Mouse (Mus musculus) MEL (cell line): ENCODE measurements around the gene Msx2. TPM values are rescaled to one million over a fixed set of nuclear protein-coding genes. Genes with fewer than 3 reads are reported as not detected.

ENCODE experiments used
- DNase-seq: peaks from one replicate; pipeline ENCODE4 v3.0.0; 2011; ENCODE audit warnings: low read depth, low spot score
- H3K27ac ChIP-seq: 2 replicates; pipeline ENCODE4 v1.5.1; 2012; ENCODE audit warnings: low read depth, mild to moderate bottlenecking, control low read depth, low read length, moderate library complexity; ENCODE audit not compliant: control insufficient read depth
- H3K27me3 ChIP-seq, 2 experiments: fragments of 150-350 bp in 1 of 2; sonication (generic) in 1 of 2; 2 replicates each; pipeline ENCODE4 v1.6.1; 2012; ENCODE audit warnings: low read length in 2 of 2, mild to moderate bottlenecking in 2 of 2, improper control_type of control experiment in 1 of 2, moderate library complexity in 1 of 2; ENCODE audit not compliant: insufficient read depth in 2 of 2, control insufficient read depth in 1 of 2
- H3K36me3 ChIP-seq, 2 experiments: 2 replicates each; pipeline ENCODE4 v1.6.1; 2012 to 2014; ENCODE audit warnings: low read length in 2 of 2, improper control_type of control experiment in 1 of 2, inconsistent platforms in 1 of 2, mild to moderate bottlenecking in 1 of 2; ENCODE audit not compliant: insufficient read depth in 2 of 2, control insufficient read depth in 1 of 2
- H3K4me1 ChIP-seq, 2 experiments: fragments of 150-350 bp in 1 of 2; sonication (generic) in 1 of 2; 2 replicates each; pipeline ENCODE4 v1.6.1; 2012; ENCODE audit warnings: low read length in 2 of 2, improper control_type of control experiment in 1 of 2, mild to moderate bottlenecking in 1 of 2; ENCODE audit not compliant: insufficient read depth in 2 of 2, control insufficient read depth in 1 of 2
- H3K4me3 ChIP-seq, 2 experiments: fragments of 150-350 bp in 1 of 2; sonication (generic) in 1 of 2; 2 replicates each; pipeline ENCODE4 v1.5.1; 2012; ENCODE audit warnings: low read depth in 2 of 2, low read length in 2 of 2, mild to moderate bottlenecking in 2 of 2, moderate library complexity in 2 of 2, control low read depth in 1 of 2, improper control_type of control experiment in 1 of 2; ENCODE audit not compliant: control insufficient read depth in 1 of 2, insufficient read depth in 1 of 2
- H3K79me2 ChIP-seq: 2 replicates; pipeline ENCODE4 v1.6.1; 2012; ENCODE audit warnings: mild to moderate bottlenecking, low read length, moderate library complexity; ENCODE audit not compliant: control insufficient read depth, poor library complexity, insufficient read depth
- H3K9ac ChIP-seq: 2 replicates; pipeline ENCODE4 v1.6.1; 2012; ENCODE audit warnings: low read depth, mild to moderate bottlenecking, control low read depth, low read length, moderate library complexity; ENCODE audit not compliant: control insufficient read depth, poor library complexity, severe bottlenecking
- H3K9me3 ChIP-seq: fragments of 150-350 bp; sonication (generic); replicated peaks from 2 replicates; pipeline ENCODE4 v1.6.1; 2012; ENCODE audit warnings: mild to moderate bottlenecking, low read length, improper control_type of control experiment, moderate library complexity; ENCODE audit not compliant: insufficient read depth
- BHLHE40 ChIP-seq: IDR thresholded peaks from 2 replicates; pipeline ENCODE4 v1.6.1; 2012; ENCODE audit warnings: low read depth, mild to moderate bottlenecking, inconsistent platforms, low read length, improper control_type of control experiment, borderline replicate concordance
- EP300 ChIP-seq, 2 experiments: IDR thresholded peaks; 2 replicates each; pipeline ENCODE4 v1.6.1; 2011; ENCODE audit warnings: improper control_type of control experiment in 2 of 2, low read length in 2 of 2, low read depth in 1 of 2, mild to moderate bottlenecking in 1 of 2
- ETS1 ChIP-seq: IDR thresholded peaks from 2 replicates; pipeline ENCODE4 v1.6.1; 2012; ENCODE audit warnings: low read depth, mild to moderate bottlenecking, inconsistent platforms, low read length, improper control_type of control experiment, moderate library complexity
- GABPA ChIP-seq: IDR thresholded peaks from 2 replicates; pipeline ENCODE4 v1.6.1; 2012; ENCODE audit warnings: low read depth, mild to moderate bottlenecking, inconsistent platforms, low read length, improper control_type of control experiment, moderate library complexity
- GATA1 ChIP-seq: IDR thresholded peaks from 2 replicates; pipeline ENCODE4 v1.6.1; 2011; ENCODE audit warnings: low read depth, low read length, improper control_type of control experiment
- KAT2A ChIP-seq: conservative IDR thresholded peaks from 2 replicates; pipeline ENCODE4 v1.6.1; 2012; ENCODE audit warnings: low read depth, low read length, improper control_type of control experiment, inconsistent platforms
- MAX ChIP-seq: IDR thresholded peaks from 2 replicates; pipeline ENCODE4 v1.6.1; 2011; ENCODE audit warnings: low read length, improper control_type of control experiment
- MAZ ChIP-seq: IDR thresholded peaks from 2 replicates; pipeline ENCODE4 v1.6.1; 2012; ENCODE audit warnings: low read depth, mild to moderate bottlenecking, inconsistent platforms, low read length, improper control_type of control experiment
- MEF2A ChIP-seq: IDR thresholded peaks from 2 replicates; pipeline ENCODE4 v1.6.1; 2014; ENCODE audit warnings: low read depth, mild to moderate bottlenecking, inconsistent platforms, low read length, improper control_type of control experiment; ENCODE audit not compliant: poor library complexity, insufficient replicate concordance, severe bottlenecking; ENCODE audit errors: extremely low read depth
- POLR2A ChIP-seq, 2 experiments: IDR thresholded peaks; 2 replicates each; pipeline ENCODE4 v1.6.1; 2011 to 2012; ENCODE audit warnings: low read length in 2 of 2, mild to moderate bottlenecking in 2 of 2, control low read depth in 1 of 2, improper control_type of control experiment in 1 of 2, low read depth in 1 of 2, moderate library complexity in 1 of 2; ENCODE audit not compliant: control insufficient read depth in 1 of 2, insufficient read depth in 1 of 2, poor library complexity in 1 of 2
- RAD21 ChIP-seq: IDR thresholded peaks from 2 replicates; pipeline ENCODE4 v1.6.1; 2011; ENCODE audit warnings: mild to moderate bottlenecking, low read depth, low read length, improper control_type of control experiment
- SIN3A ChIP-seq: IDR thresholded peaks from 2 replicates; pipeline ENCODE4 v1.6.1; 2012; ENCODE audit warnings: low read length, improper control_type of control experiment, inconsistent platforms
- TAL1 ChIP-seq: IDR thresholded peaks from 2 replicates; pipeline ENCODE4 v1.6.1; 2012; ENCODE audit warnings: mild to moderate bottlenecking, inconsistent platforms, low read length, moderate library complexity, mixed read lengths
- TCF12 ChIP-seq: IDR thresholded peaks from 2 replicates; pipeline ENCODE4 v1.6.1; 2014; ENCODE audit warnings: low read depth, mild to moderate bottlenecking, inconsistent platforms, low read length, improper control_type of control experiment, moderate library complexity
- USF1 ChIP-seq: IDR thresholded peaks from 2 replicates; pipeline ENCODE4 v1.6.1; 2014; ENCODE audit warnings: low read depth, mild to moderate bottlenecking, inconsistent platforms, low read length, improper control_type of control experiment, moderate library complexity
- ZMIZ1 ChIP-seq: IDR thresholded peaks from 2 replicates; pipeline ENCODE4 v1.6.1; 2012; ENCODE audit warnings: low read depth, mild to moderate bottlenecking, inconsistent platforms, low read length, improper control_type of control experiment, moderate library complexity
- ZNF384 ChIP-seq: IDR thresholded peaks from 2 replicates; pipeline ENCODE4 v1.6.1; 2012; ENCODE audit warnings: low read depth, mild to moderate bottlenecking, inconsistent platforms, low read length, improper control_type of control experiment
- polyA plus RNA-seq, 2 experiments: library from polyadenylated mRNA; stranded (reverse) in 1 of 2; unstranded in 1 of 2; fragments of >175 nt in 1 of 2; fragments of >200 nt in 1 of 2; gene quantifications; 2 replicates each; pipeline versions ENCODE4 v1.2.1 to v1.2.4; 2012; ENCODE audit warnings: low replicate concordance in 2 of 2, low read depth in 1 of 2; ENCODE audit not compliant: insufficient read length in 2 of 2, insufficient read depth in 1 of 2, missing spikeins in 1 of 2
- total RNA-seq: library from RNA; depleted of rRNA; stranded (reverse); fragments of 300-350 nt; gene quantifications from 2 replicates; pipeline ENCODE4 v1.2.3, GENCODE M21; 2012

Gene Msx2
- total and polyA plus RNA-seq, 3 experiments: not detected

GRCm38 (mm10) chr13:53464441-53465001, 8.4 kb downstream of the Msx2 start:
- Histone ChIP-seq H3K27ac (no peak overlapping the region), H3K36me3 (no peaks in the 10 kb centered on the region), H3K9ac (no peak overlapping the region), H3K4me3 (no peak overlapping the region), H3K4me1 (no peaks in the 10 kb centered on the region), H3K9me3 (no peaks in the 10 kb centered on the region), H3K27me3 (no peaks in the 10 kb centered on the region), H3K79me2 (no peaks in the 10 kb centered on the region)
- TF ChIP-seq MAX (no peak), GATA1 (no peak), ZMIZ1 (no peak), EP300 (IDR thresholded peaks at IDR 0.05; ENCODE audit: low read depth in 1 of 2, low read length in 2 of 2) (no peak), KAT2A (no peak), ZNF384 (no peak), SIN3A (no peak), MAZ (no peak), MEF2A (no peak), TCF12 (no peak), ETS1 (no peak), USF1 (no peak), GABPA (no peak), RAD21 (no peak), TAL1 (no peak)
- DNase-seq: no peak

- H3K9me3 ChIP-seq: no peaks in the 10 kb centered on the region
- H3K4me3 ChIP-seq: no peak overlapping the region
- no peak for TF ChIP-seq USF1
- no peak for TF ChIP-seq BHLHE40
- no peak for TF ChIP-seq GATA1
- no peak for TF ChIP-seq POLR2A (IDR thresholded peaks at IDR 0.05; ENCODE audit: control insufficient read depth in 1 of 2, insufficient read depth in 1 of 2, low read depth in 1 of 2, low read length in 2 of 2, poor library complexity in 1 of 2)
- TF ChIP-seq KAT2A: no peak
- H3K79me2 ChIP-seq: no peaks in the 10 kb centered on the region
- H3K27me3 ChIP-seq: no peaks in the 10 kb centered on the region
- no peaks in the 10 kb centered on the region for H3K4me1 ChIP-seq
- DNase-seq: no peak
- H3K9ac ChIP-seq: no peak overlapping the region
- H3K36me3 ChIP-seq: no peaks in the 10 kb centered on the region
- H3K27ac ChIP-seq: no peak overlapping the region
Measured at GRCm38 (mm10) chr13:53463946-53464345, 8.9 kb downstream of the Msx2 start.
